Mouse (Mus musculus) liver, adult 10 weeks (tissue): ENCODE measurements around the gene Lipf. TPM values are rescaled to one million over a fixed set of nuclear protein-coding genes. Genes with fewer than 3 reads are reported as not detected.

Experiments
- polyA plus RNA-seq: library from polyadenylated mRNA; stranded (reverse); fragments of 350-450 nt; fragmentation: Illumina TruSeq; extraction: RNeasy Lipid Tissue Mini Kit (QIAGEN cat#74804); gene quantifications from one replicate; pipeline ENCODE4 v1.2.3, GENCODE M21; 2014; ENCODE audit warnings: low read depth, low replicate concordance

Lipf gene
- polyA plus RNA-seq: not detected

DNA sequence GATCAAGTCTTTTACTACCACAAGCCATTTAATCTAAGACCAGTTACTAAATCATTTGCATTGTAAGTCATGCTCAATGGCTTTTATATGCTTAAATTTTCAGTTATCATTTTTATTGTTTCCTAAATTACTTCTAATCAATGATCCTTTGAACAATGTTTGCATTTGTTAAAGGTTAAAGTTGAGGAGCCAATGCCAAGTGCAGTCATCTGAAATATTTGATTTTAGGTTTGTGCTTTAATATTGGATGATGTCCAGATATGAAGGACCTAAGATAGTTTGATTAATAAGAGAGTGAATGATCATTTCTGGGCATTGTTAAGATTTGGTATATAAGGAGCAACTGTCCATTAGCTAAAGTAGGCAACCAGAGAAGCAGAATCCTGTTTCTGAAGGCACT is at the start of gene Lipf:
TSS of gene Lipf (plus strand) at position 301 of the 400 bp plus-strand sequence.

GRCm38 (mm10) chr19:34008002-34008401 is 47.0 kb downstream of the Lipf start, which contains the start of gene Lipk:
Gene Lipk, plus strand, starts transcription at chr19:34008290.

Other genes with a start within 250 kb of the Lipf start
- not detected for gene Lipo2, start 209.8 kb upstream of the Lipf start, polyA plus RNA-seq
- gene Lipo3, start 199.2 kb upstream of the Lipf start, polyA plus RNA-seq: 11.0 TPM
- not detected for gene Lipo1, start 173.7 kb upstream of the Lipf start, polyA plus RNA-seq
- not detected for gene Lipk, start 47.1 kb downstream of the Lipf start, polyA plus RNA-seq
- not detected for gene Lipn, start 106.2 kb downstream of the Lipf start, polyA plus RNA-seq
- not detected for gene Lipm, start 139.7 kb downstream of the Lipf start, polyA plus RNA-seq
- gene Ankrd22, start 204.9 kb downstream of the Lipf start, polyA plus RNA-seq: 0.56 TPM
- 4.3 TPM for gene Stambpl1, start 231.0 kb downstream of the Lipf start, polyA plus RNA-seq